Mouse (Mus musculus): Measurements from ENCODE around the gene Nt5dc3. TPM values are rescaled to one million over a fixed set of nuclear protein-coding genes. Genes with fewer than 3 reads are reported as not detected.

Gene Nt5dc3
- 2.3 TPM in 2 replicates for polyA plus RNA-seq (2014; fragmentation: Nextera tagmentation; extraction: Ambion mirVana)

DNA sequence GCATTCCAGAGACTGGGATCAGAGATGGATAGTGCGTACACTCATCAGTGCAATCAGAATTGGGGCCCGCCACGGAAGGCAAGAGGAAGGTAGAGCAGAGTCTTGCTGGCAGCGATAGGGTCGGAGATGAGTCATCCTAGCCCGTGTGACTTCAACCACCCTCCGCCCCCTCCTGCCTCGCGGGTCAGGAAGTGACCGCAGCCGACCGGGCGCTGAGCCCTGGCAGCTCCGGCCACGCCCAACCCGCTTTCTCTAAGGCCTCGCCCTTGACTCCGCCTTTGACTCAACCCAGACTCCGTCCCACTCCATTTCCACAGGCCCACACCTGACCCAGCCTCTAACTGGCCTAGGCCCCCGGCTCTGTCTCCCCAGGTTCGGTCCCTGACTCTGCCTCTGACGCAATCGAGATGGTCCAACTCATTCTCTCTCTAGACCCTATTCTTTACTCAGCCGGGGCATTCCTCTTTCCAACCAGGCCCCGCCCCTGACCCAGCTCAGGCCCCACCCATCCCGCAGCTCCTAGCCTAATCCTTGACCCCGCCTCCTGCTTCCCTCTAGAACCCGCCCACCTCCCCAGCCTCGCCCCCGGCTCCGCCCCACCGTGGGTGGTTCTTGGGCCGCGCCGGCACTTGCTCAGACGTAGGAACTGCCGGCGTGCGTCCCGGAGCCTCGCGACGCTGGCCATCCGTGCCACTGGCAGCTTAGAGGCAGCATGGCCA, at the start of gene Nt5dc3:
Nt5dc3 (plus strand) TSS at position 608 of the 719 bp plus-strand sequence.
- no peaks in the 10 kb centered on the region for H3K36me3 ChIP-seq (ENCODE audit: control insufficient read depth, insufficient read depth, low read length)
- no peaks in the 10 kb centered on the region for H3K9me3 ChIP-seq (ENCODE audit: control insufficient read depth, low read length)
- H3K9ac ChIP-seq (ENCODE audit: low read depth, low read length), result peak within 1 kb of the TSS; percentile 75
- H3K27ac ChIP-seq (replicated peaks; ENCODE audit: low read depth, low read length), result no peak within 1 kb of the TSS; the same call in 1 of the 2 replicates
- DNase-seq (ENCODE audit: low spot score) (peak; percentile 97), ATAC-seq (ENCODE audit: low read depth) (peak; percentile 95)
- H3K4me3 ChIP-seq (ENCODE audit: low read depth, low read length), result peak within 1 kb of the TSS; percentile 66
- H3K4me1 ChIP-seq (ENCODE audit: control insufficient read depth, insufficient read depth, low read length), result peaks cover 7% of the 10 kb centered on the region; the same call in 1 of the 2 replicates
- peak within 1 kb of the TSS; percentile 89 for H3K4me2 ChIP-seq (ENCODE audit: low read depth, low read length)
- no peaks in the 10 kb centered on the region for H3K27me3 ChIP-seq (replicated peaks; ENCODE audit: control insufficient read depth, insufficient read depth, low read length)
- 2% methylated on average over 30 of the region's 44 CpGs for WGBS

- Histone ChIP-seq H3K4me1 (ENCODE audit: control insufficient read depth, insufficient read depth, low read length) (peaks cover 11% of the 10 kb centered on the region; the same call in 1 of the 2 replicates), H3K36me3 (ENCODE audit: control insufficient read depth, insufficient read depth, low read length) (no peaks in the 10 kb centered on the region), H3K9ac (ENCODE audit: low read depth, low read length) (peak overlapping the region; percentile 71), H3K4me2 (ENCODE audit: low read depth, low read length) (peak overlapping the region; percentile 69), H3K4me3 (ENCODE audit: low read depth, low read length) (peak overlapping the region; percentile 50), H3K27me3 (replicated peaks; ENCODE audit: control insufficient read depth, insufficient read depth, low read length) (no peaks in the 10 kb centered on the region), H3K27ac (replicated peaks; ENCODE audit: low read depth, low read length) (peak overlapping the region; percentile 78), H3K9me3 (ENCODE audit: control insufficient read depth, low read length) (no peaks in the 10 kb centered on the region)
- WGBS, result 7% methylated on average over 22 of the region's 22 CpGs
- peak; percentile 89 for DNase-seq (ENCODE audit: low spot score)
- ATAC-seq (ENCODE audit: low read depth), result peak; percentile 56; the same call in 1 of the 2 replicates
Measured at GRCm38 (mm10) chr10:86730823-86731499, 47.8 kb upstream of the Nt5dc3 start.

- H3K36me3 ChIP-seq (ENCODE audit: control insufficient read depth, insufficient read depth, low read length), result no peaks in the 10 kb centered on the region
- no peak overlapping the region for H3K9ac ChIP-seq (ENCODE audit: low read depth, low read length)
- H3K4me1 ChIP-seq (ENCODE audit: control insufficient read depth, insufficient read depth, low read length), result peaks cover 11% of the 10 kb centered on the region; the same call in 1 of the 2 replicates
- H3K27ac ChIP-seq (replicated peaks; ENCODE audit: low read depth, low read length), result no peak overlapping the region; the same call in 1 of the 2 replicates
- no peak overlapping the region for H3K4me3 ChIP-seq (ENCODE audit: low read depth, low read length)
- 47% methylated on average over 2 of the region's 2 CpGs for WGBS
- H3K4me2 ChIP-seq (ENCODE audit: low read depth, low read length), result no peak overlapping the region
- DNase-seq (ENCODE audit: low spot score) (no peak), ATAC-seq (ENCODE audit: low read depth) (no peak)
- no peaks in the 10 kb centered on the region for H3K27me3 ChIP-seq (replicated peaks; ENCODE audit: control insufficient read depth, insufficient read depth, low read length)
- no peaks in the 10 kb centered on the region for H3K9me3 ChIP-seq (ENCODE audit: control insufficient read depth, low read length)
Measured at GRCm38 (mm10) chr10:86731500-86731863, 47.3 kb upstream of the Nt5dc3 start.

- ATAC-seq (ENCODE audit: low read depth) (no peak), DNase-seq (ENCODE audit: low spot score) (peak; percentile 46)
- 0 out of 2 replicates have a peak, but pooled peaks cover 4% of the 10 kb centered on the region for H3K4me1 ChIP-seq (ENCODE audit: control insufficient read depth, insufficient read depth, low read length)
- WGBS, result 47% methylated on average over 4 of the region's 4 CpGs
- no peak overlapping the region for H3K27ac ChIP-seq (replicated peaks; ENCODE audit: low read depth, low read length)
- no peaks in the 10 kb centered on the region for H3K27me3 ChIP-seq (replicated peaks; ENCODE audit: control insufficient read depth, insufficient read depth, low read length)
- H3K4me3 ChIP-seq (ENCODE audit: low read depth, low read length), result no peak overlapping the region
- no peaks in the 10 kb centered on the region for H3K9me3 ChIP-seq (ENCODE audit: control insufficient read depth, low read length)
- no peak overlapping the region for H3K9ac ChIP-seq (ENCODE audit: low read depth, low read length)
- no peaks in the 10 kb centered on the region for H3K36me3 ChIP-seq (ENCODE audit: control insufficient read depth, insufficient read depth, low read length)
- no peak overlapping the region for H3K4me2 ChIP-seq (ENCODE audit: low read depth, low read length)
Measured at GRCm38 (mm10) chr10:86735036-86735435, 43.8 kb upstream of the Nt5dc3 start.

- Histone ChIP-seq H3K4me2 (ENCODE audit: low read depth, low read length) (no peak overlapping the region), H3K9me3 (ENCODE audit: control insufficient read depth, low read length) (no peaks in the 10 kb centered on the region), H3K4me3 (ENCODE audit: low read depth, low read length) (no peak overlapping the region), H3K27ac (replicated peaks; ENCODE audit: low read depth, low read length) (no peak overlapping the region), H3K9ac (ENCODE audit: low read depth, low read length) (no peak overlapping the region), H3K36me3 (ENCODE audit: control insufficient read depth, insufficient read depth, low read length) (no peaks in the 10 kb centered on the region), H3K4me1 (ENCODE audit: control insufficient read depth, insufficient read depth, low read length) (no peaks in the 10 kb centered on the region), H3K27me3 (replicated peaks; ENCODE audit: control insufficient read depth, insufficient read depth, low read length) (no peaks in the 10 kb centered on the region)
- DNase-seq (ENCODE audit: low spot score), result no peak
- 72% methylated on average over 2 of the region's 2 CpGs for WGBS
- no peak for ATAC-seq (ENCODE audit: low read depth)
Measured at GRCm38 (mm10) chr10:86742918-86743317, 35.9 kb upstream of the Nt5dc3 start.

- H3K9me3 ChIP-seq (ENCODE audit: control insufficient read depth, low read length), result no peaks in the 10 kb centered on the region
- no peak overlapping the region for H3K4me3 ChIP-seq (ENCODE audit: low read depth, low read length)
- DNase-seq (ENCODE audit: low spot score), result no peak
- no peaks in the 10 kb centered on the region for H3K36me3 ChIP-seq (ENCODE audit: control insufficient read depth, insufficient read depth, low read length)
- no peak overlapping the region for H3K27ac ChIP-seq (replicated peaks; ENCODE audit: low read depth, low read length)
- ATAC-seq (ENCODE audit: low read depth), result no peak
- no peak overlapping the region for H3K4me2 ChIP-seq (ENCODE audit: low read depth, low read length)
- H3K4me1 ChIP-seq (ENCODE audit: control insufficient read depth, insufficient read depth, low read length), result no peaks in the 10 kb centered on the region
- H3K9ac ChIP-seq (ENCODE audit: low read depth, low read length), result no peak overlapping the region
- 89% methylated on average over 7 of the region's 7 CpGs for WGBS
- no peaks in the 10 kb centered on the region for H3K27me3 ChIP-seq (replicated peaks; ENCODE audit: control insufficient read depth, insufficient read depth, low read length)
Measured at GRCm38 (mm10) chr10:86744306-86744705, 34.5 kb upstream of the Nt5dc3 start.

DNA sequence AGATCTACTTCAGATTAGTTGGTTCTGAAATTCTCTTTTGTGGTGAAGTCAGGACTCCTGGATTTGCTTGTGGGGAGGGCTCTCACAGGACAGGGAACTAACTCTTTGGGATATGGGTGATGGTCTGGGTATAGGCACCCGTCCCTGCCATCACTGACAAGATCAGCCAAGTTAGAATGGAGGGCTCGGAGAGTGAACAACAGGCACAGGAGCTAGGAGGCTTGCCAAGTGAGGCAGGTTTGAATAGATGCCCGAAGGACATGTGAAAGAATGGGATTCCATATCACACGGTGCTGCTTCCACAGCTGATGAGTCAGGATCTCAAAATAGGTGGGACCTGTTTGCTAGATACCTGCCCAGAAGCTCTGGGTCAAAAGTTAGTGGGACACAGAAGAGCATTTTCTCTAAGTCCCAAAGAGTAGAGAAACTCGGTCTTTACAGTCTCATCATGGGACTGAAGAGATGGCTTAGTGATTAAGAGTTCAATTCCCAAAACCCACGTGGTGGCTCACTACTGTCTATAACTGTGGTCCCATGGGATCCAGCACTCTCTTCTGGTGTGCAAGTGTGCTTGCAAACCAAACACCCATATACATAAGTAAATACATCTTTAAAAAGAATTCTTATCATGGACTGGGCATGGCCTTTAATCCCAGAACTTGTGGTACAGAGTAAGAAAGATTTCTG, 22.8 kb upstream of the Nt5dc3 start:
- H3K27me3 ChIP-seq (replicated peaks; ENCODE audit: control insufficient read depth, insufficient read depth, low read length), result no peaks in the 10 kb centered on the region
- WGBS, result 80% methylated on average over 6 of the region's 6 CpGs
- H3K9me3 ChIP-seq (ENCODE audit: control insufficient read depth, low read length), result no peaks in the 10 kb centered on the region
- H3K4me3 ChIP-seq (ENCODE audit: low read depth, low read length), result no peak overlapping the region
- H3K4me2 ChIP-seq (ENCODE audit: low read depth, low read length), result no peak overlapping the region
- H3K9ac ChIP-seq (ENCODE audit: low read depth, low read length), result no peak overlapping the region
- DNase-seq (ENCODE audit: low spot score) (no peak), ATAC-seq (ENCODE audit: low read depth) (no peak)
- H3K36me3 ChIP-seq (ENCODE audit: control insufficient read depth, insufficient read depth, low read length), result no peaks in the 10 kb centered on the region
- no peak overlapping the region for H3K27ac ChIP-seq (replicated peaks; ENCODE audit: low read depth, low read length)
- no peaks in the 10 kb centered on the region for H3K4me1 ChIP-seq (ENCODE audit: control insufficient read depth, insufficient read depth, low read length)

DNA sequence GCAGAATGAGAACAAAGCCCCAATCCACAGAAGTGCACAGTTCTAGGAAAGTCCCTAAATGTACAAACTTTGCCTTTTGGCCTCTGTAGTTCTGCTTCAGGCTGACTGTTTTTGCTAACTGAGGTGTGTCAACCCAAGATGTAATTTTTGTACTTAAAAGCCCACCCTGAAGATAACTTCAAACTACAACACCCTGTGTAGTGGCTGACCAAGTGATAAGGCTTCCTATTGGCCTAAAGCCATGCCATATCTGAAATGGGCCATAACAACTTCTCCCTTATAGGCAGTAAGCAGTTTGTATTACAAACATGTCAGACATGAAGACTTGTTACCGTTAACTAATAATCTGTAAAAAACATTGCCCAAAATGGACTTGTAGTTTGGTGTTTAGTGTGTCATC, 21.1 kb upstream of the Nt5dc3 start:
- Histone ChIP-seq H3K4me3 (ENCODE audit: low read depth, low read length) (no peak overlapping the region), H3K4me2 (ENCODE audit: low read depth, low read length) (no peak overlapping the region), H3K9ac (ENCODE audit: low read depth, low read length) (no peak overlapping the region), H3K27me3 (replicated peaks; ENCODE audit: control insufficient read depth, insufficient read depth, low read length) (no peaks in the 10 kb centered on the region), H3K36me3 (ENCODE audit: control insufficient read depth, insufficient read depth, low read length) (no peaks in the 10 kb centered on the region), H3K4me1 (ENCODE audit: control insufficient read depth, insufficient read depth, low read length) (no peaks in the 10 kb centered on the region), H3K27ac (replicated peaks; ENCODE audit: low read depth, low read length) (no peak overlapping the region), H3K9me3 (ENCODE audit: control insufficient read depth, low read length) (no peaks in the 10 kb centered on the region)
- no peak for ATAC-seq (ENCODE audit: low read depth)
- WGBS, result 97% methylated on average over 1 of the region's 1 CpGs
- DNase-seq (ENCODE audit: low spot score), result no peak
